Mouse (Mus musculus) heart, embryonic 14.5 days (tissue): ENCODE results near the gene Ankrd37. TPM values are rescaled to one million over a fixed set of nuclear protein-coding genes. Genes with fewer than 3 reads are reported as not detected.

Experiments
- ATAC-seq: fragments of 200-750 bp; cut with Nextera tagmentation; 2 replicates; pipeline ENCODE4 v1.8.0; 2017; ENCODE audit warnings: low read depth, moderate TSS enrichment; ENCODE audit not compliant: insufficient number of reproducible peaks, insufficient read depth, low FRiP score
- H3K27ac ChIP-seq, 2 experiments: fragments of 200-500 bp in 1 of 2; fragments of 300-500 bp in 1 of 2; sonication (generic) in 1 of 2; replicated peaks in 1 of 2; 2 replicates each; pipeline ENCODE4 v1.5.1; 2012 to 2014; ENCODE audit warnings: low read depth in 2 of 2, low read length in 2 of 2, control low read depth in 1 of 2, mild to moderate bottlenecking in 1 of 2, mixed read lengths in 1 of 2; ENCODE audit not compliant: control insufficient read depth in 1 of 2, insufficient read depth in 1 of 2
- H3K27me3 ChIP-seq: fragments of 300-500 bp; sonication (generic); 2 replicates; pipeline ENCODE4 v1.6.1; 2014; ENCODE audit warnings: mild to moderate bottlenecking, low read length, control low read depth; ENCODE audit not compliant: control insufficient read depth, insufficient read depth
- H3K36me3 ChIP-seq: fragments of 300-500 bp; sonication (generic); 2 replicates; pipeline ENCODE4 v1.6.1; 2014; ENCODE audit warnings: mild to moderate bottlenecking, control low read depth, low read length, mixed read lengths; ENCODE audit not compliant: control insufficient read depth, insufficient read depth
- H3K4me1 ChIP-seq, 2 experiments: fragments of 200-500 bp in 1 of 2; fragments of 300-500 bp in 1 of 2; sonication (generic) in 1 of 2; 2 replicates each; pipeline ENCODE4 v1.6.1; 2012 to 2014; ENCODE audit warnings: low read length in 2 of 2, control low read depth in 1 of 2, mixed read lengths in 1 of 2; ENCODE audit not compliant: control insufficient read depth in 2 of 2, insufficient read depth in 2 of 2
- H3K4me2 ChIP-seq: fragments of 300-500 bp; sonication (generic); 2 replicates; pipeline ENCODE4 v1.6.1; 2014; ENCODE audit warnings: mild to moderate bottlenecking, low read length
- H3K4me3 ChIP-seq, 2 experiments: fragments of 200-500 bp in 1 of 2; fragments of 300-500 bp in 1 of 2; sonication (generic) in 1 of 2; 2 replicates each; pipeline ENCODE4 v1.5.1; 2012 to 2014; ENCODE audit warnings: low read length in 2 of 2, mild to moderate bottlenecking in 2 of 2, control low read depth in 1 of 2, low read depth in 1 of 2, moderate library complexity in 1 of 2; ENCODE audit not compliant: control insufficient read depth in 1 of 2, insufficient read depth in 1 of 2
- H3K9ac ChIP-seq: fragments of 300-500 bp; sonication (generic); 2 replicates; pipeline ENCODE4 v1.6.1; 2014; ENCODE audit warnings: mild to moderate bottlenecking, low read length
- H3K9me3 ChIP-seq: fragments of 300-500 bp; sonication (generic); 2 replicates; pipeline ENCODE4 v1.6.1; 2016; ENCODE audit warnings: low read length, control low read depth; ENCODE audit not compliant: control insufficient read depth
- WGBS: fragments of 180-500 bp; shearing (Covaris S2); extraction: QIAGEN DNeasy Blood & Tissue Kit; methylation state at CpG from one replicate; pipeline ENCODE4 v1.1.7; 2014; 5-methylcytosine and 5-hydroxymethylcytosine counted together
- polyA plus RNA-seq: library from polyadenylated mRNA; unstranded; fragments of >200 nt; fragmentation: Nextera tagmentation; extraction: Ambion mirVana; gene quantifications from 2 replicates; pipeline ENCODE4 v1.2.1, GENCODE M21; 2014

The Ankrd37 gene
- polyA plus RNA-seq, 1 experiment from 2014 or later = 17.7 TPM

GRCm38 (mm10) chr8:45973988-45974505 lies 31.5 kb downstream of the Ankrd37 start:
- no peak for ATAC-seq
- Histone ChIP-seq H3K27me3 (no peaks in the 10 kb centered on the region), H3K9me3 (0 out of 2 replicates have a peak, but pooled peaks cover 3% of the 10 kb centered on the region), H3K4me1 (peaks cover 8 to 10% of the 10 kb centered on the region in 2 experiments; a peak in 3 of 4 replicates), H3K27ac (no peak overlapping the region), H3K36me3 (peaks cover 13% of the 10 kb centered on the region; the same call in 1 of the 2 replicates), H3K4me2 (peak overlapping the region; percentile 65), H3K9ac (0 out of 2 replicates have a peak overlapping the region, but pooled peaks have one; percentile 79), H3K4me3 (peak overlapping the region in 1 of 2 experiments; percentile 63; a peak in 1 of 4 replicates)
- WGBS = 56% methylated on average over 8 of the region's 8 CpGs

GRCm38 (mm10) chr8:45970894-45971293 lies 34.6 kb downstream of the Ankrd37 start:
- H3K36me3 ChIP-seq = no peaks in the 10 kb centered on the region
- no peak overlapping the region for H3K9ac ChIP-seq
- no peak overlapping the region for H3K4me3 ChIP-seq
- H3K27me3 ChIP-seq = no peaks in the 10 kb centered on the region
- no peak for ATAC-seq
- no peak overlapping the region for H3K27ac ChIP-seq
- H3K9me3 ChIP-seq = no peaks in the 10 kb centered on the region
- no peak overlapping the region for H3K4me2 ChIP-seq
- peaks cover 5 to 6% of the 10 kb centered on the region in 2 experiments; a peak in 2 of 4 replicates for H3K4me1 ChIP-seq
- WGBS = 93% methylated on average over 12 of the region's 12 CpGs

GRCm38 (mm10) chr8:45950622-45951021 lies 54.9 kb downstream of the Ankrd37 start:
- Histone ChIP-seq H3K27me3 (no peaks in the 10 kb centered on the region), H3K27ac (no peak overlapping the region), H3K9ac (no peak overlapping the region), H3K4me2 (no peak overlapping the region), H3K36me3 (no peaks in the 10 kb centered on the region), H3K9me3 (no peaks in the 10 kb centered on the region), H3K4me3 (no peak overlapping the region), H3K4me1 (no peaks in the 10 kb centered on the region)
- ATAC-seq = no peak
- WGBS = 52% methylated on average over 2 of the region's 2 CpGs

Other genes starting within 250 kb of the Ankrd37 start
- gene Pdlim3, start 120.2 kb downstream of the Ankrd37 start, polyA plus RNA-seq = 188 and 196 TPM in 2 replicates
- not detected in 2 replicates for gene Ccdc110, start 71.1 kb downstream of the Ankrd37 start, polyA plus RNA-seq
- 2.4 and 2.8 TPM in 2 replicates for gene 1700029J07Rik, start 30.5 kb downstream of the Ankrd37 start, polyA plus RNA-seq
- 52.9 and 57.1 TPM in 2 replicates for gene Ufsp2, start 30.2 kb downstream of the Ankrd37 start, polyA plus RNA-seq
- gene Lrp2bp, start 6.4 kb downstream of the Ankrd37 start, polyA plus RNA-seq = 1.1 and 1.3 TPM in 2 replicates
- 19.5 and 21.8 TPM in 2 replicates for gene Cfap97, start 146.1 kb upstream of the Ankrd37 start, polyA plus RNA-seq
- gene Snx25, start 146.5 kb upstream of the Ankrd37 start, polyA plus RNA-seq = 6.8 and 8.8 TPM in 2 replicates
- gene Slc25a4, start 205.6 kb upstream of the Ankrd37 start, polyA plus RNA-seq = 2,296 and 2,316 TPM in 2 replicates